Mouse (Mus musculus) forebrain, embryonic 10.5 days (tissue): ENCODE measurements at regions not wholly inside any gene's neighbourhood (a gene's known extent, or its start where the extent isn't known, plus 50 kb on each side); places are given as distances from the start of the nearest gene placed in this dataset.
A peak's percentile ranks its signal among the peaks of the same experiment; 100 is the strongest.

ENCODE experiments used
- DNase-seq: peaks from one replicate; pipeline ENCODE4 v3.0.0-alpha.2; 2017; ENCODE audit warnings: low spot score; ENCODE audit errors: extremely low spot score
- H3K27ac ChIP-seq: fragments of 300-500 bp; sonication (generic); 2 replicates; pipeline ENCODE4 v1.5.1; 2016; ENCODE audit warnings: mild to moderate bottlenecking
- H3K27me3 ChIP-seq: fragments of 300-500 bp; sonication (generic); 2 replicates; pipeline ENCODE4 v1.6.1; 2016; ENCODE audit warnings: mild to moderate bottlenecking; ENCODE audit not compliant: poor library complexity, severe bottlenecking
- H3K36me3 ChIP-seq: fragments of 300-500 bp; sonication (generic); replicated peaks from 2 replicates; pipeline ENCODE4 v1.6.1; 2016; ENCODE audit warnings: mild to moderate bottlenecking, moderate library complexity
- H3K4me1 ChIP-seq: fragments of 300-500 bp; sonication (generic); 2 replicates; pipeline ENCODE4 v1.6.1; 2016
- H3K4me3 ChIP-seq: fragments of 300-500 bp; sonication (generic); 2 replicates; pipeline ENCODE4 v1.5.1; 2016; ENCODE audit warnings: mild to moderate bottlenecking, moderate library complexity
- H3K9me3 ChIP-seq: fragments of 300-500 bp; sonication (generic); 2 replicates; pipeline ENCODE4 v1.6.1; 2016; ENCODE audit warnings: mild to moderate bottlenecking, moderate library complexity
- whole genome bisulfite sequencing: fragments of 180-500 bp; shearing (Covaris S2); methylation state at CpG from one replicate; pipeline ENCODE4 v1.1.7; 2016; 5-methylcytosine and 5-hydroxymethylcytosine counted together

GRCm38 (mm10) chr16:29844706-29845596, 219.2 kb upstream of the Hes1 start:
- H3K36me3 ChIP-seq = no peaks in the 10 kb centered on the region
- WGBS = 18% methylated on average over 12 of the region's 12 CpGs
- no peaks in the 10 kb centered on the region for H3K9me3 ChIP-seq
- H3K27me3 ChIP-seq = peaks cover 79% of the 10 kb centered on the region
- DNase-seq = no peak
- no peak overlapping the region for H3K4me3 ChIP-seq
- peaks cover 39% of the 10 kb centered on the region for H3K4me1 ChIP-seq
- H3K27ac ChIP-seq = peak overlapping the region; percentile 32

DNA sequence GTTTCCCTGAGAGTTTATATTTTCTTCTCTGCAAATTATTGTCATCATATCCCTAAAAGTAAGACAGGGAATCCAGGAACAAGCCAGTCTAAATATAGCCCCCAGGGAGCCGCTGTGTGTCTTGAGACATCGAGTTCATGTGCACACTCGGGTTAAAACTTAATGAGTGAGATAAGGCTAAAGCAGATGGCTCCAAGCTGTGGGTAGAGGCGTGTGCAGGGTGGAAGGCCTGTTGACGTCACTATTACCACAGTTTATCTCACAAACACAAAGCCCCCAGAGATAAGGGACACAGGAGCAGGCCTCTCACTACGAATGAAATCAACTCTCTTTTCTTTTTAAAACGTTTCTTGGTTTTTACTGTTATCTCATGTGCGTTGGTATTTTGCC, 218.6 kb upstream of the Hes1 start:
- no peak for DNase-seq
- WGBS = 53% methylated on average over 8 of the region's 8 CpGs
- H3K27ac ChIP-seq = 0 out of 2 replicates have a peak overlapping the region, but pooled peaks have one; percentile 32
- no peak overlapping the region for H3K4me3 ChIP-seq
- no peaks in the 10 kb centered on the region for H3K9me3 ChIP-seq
- H3K36me3 ChIP-seq = no peaks in the 10 kb centered on the region
- H3K4me1 ChIP-seq = peaks cover 39% of the 10 kb centered on the region
- peaks cover 73% of the 10 kb centered on the region for H3K27me3 ChIP-seq

DNA sequence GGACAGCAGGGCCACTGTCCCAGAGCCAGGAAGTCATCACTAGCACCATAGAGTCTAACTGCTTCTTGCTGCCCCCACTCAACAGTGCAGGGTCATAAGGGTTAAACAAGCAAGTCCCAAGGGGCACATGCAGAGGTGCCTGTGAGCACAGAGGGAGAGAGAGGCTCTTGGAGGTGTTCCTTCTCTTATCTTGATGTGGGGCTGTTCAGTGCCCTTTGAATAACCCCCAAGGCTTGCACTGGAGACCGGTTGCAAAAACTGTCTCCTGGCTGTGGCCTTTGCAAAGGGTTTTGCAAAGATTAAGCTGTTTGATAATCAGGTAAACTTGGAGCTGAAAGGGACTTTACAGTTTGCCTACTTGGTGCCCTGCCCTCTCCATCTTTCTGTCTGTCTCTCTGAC, 217.1 kb upstream of the Hes1 start:
- Histone ChIP-seq H3K27me3 (peaks cover 64% of the 10 kb centered on the region), H3K36me3 (no peaks in the 10 kb centered on the region), H3K4me1 (peaks cover 49% of the 10 kb centered on the region), H3K27ac (no peak overlapping the region), H3K9me3 (no peaks in the 10 kb centered on the region), H3K4me3 (no peak overlapping the region)
- no peak for DNase-seq
- WGBS = 45% methylated on average over 1 of the region's 1 CpGs

DNA sequence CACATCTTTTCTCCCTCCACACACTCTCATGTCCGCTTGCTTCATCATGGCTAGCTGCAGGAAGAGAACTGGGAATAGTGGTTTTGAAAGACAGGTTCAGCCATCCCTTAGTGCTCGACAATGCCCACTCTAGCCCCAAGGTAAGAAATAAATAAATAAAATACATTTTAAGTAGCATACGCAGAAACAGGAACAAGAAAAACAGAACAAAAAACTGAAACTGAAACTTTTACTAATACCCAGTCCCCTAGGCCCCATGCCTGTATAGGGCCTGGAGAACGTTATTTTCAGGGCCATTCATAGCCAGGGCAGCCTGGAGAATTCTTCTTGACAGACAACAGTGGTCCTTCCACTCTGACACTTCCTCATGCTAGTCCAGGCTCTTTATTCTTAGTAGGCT, 216.4 kb upstream of the Hes1 start:
- Histone ChIP-seq H3K4me3 (no peak overlapping the region), H3K36me3 (no peaks in the 10 kb centered on the region), H3K9me3 (no peaks in the 10 kb centered on the region), H3K4me1 (peaks cover 50% of the 10 kb centered on the region), H3K27ac (no peak overlapping the region), H3K27me3 (peaks cover 64% of the 10 kb centered on the region)
- WGBS = 75% methylated on average over 4 of the region's 4 CpGs
- DNase-seq = no peak

- Histone ChIP-seq H3K27me3 (peaks cover 61% of the 10 kb centered on the region), H3K36me3 (no peaks in the 10 kb centered on the region), H3K4me3 (no peak overlapping the region), H3K4me1 (peaks cover 50% of the 10 kb centered on the region), H3K9me3 (no peaks in the 10 kb centered on the region), H3K27ac (no peak overlapping the region)
- WGBS = 86% methylated on average over 12 of the region's 12 CpGs
- no peak for DNase-seq
These were observed 215.7 kb upstream of the Hes1 start for GRCm38 (mm10) chr16:29848527-29848926.

- H3K4me1 ChIP-seq = peaks cover 43% of the 10 kb centered on the region
- DNase-seq = no peak
- no peak overlapping the region for H3K27ac ChIP-seq
- H3K27me3 ChIP-seq = peaks cover 58% of the 10 kb centered on the region
- WGBS = 79% methylated on average over 7 of the region's 7 CpGs
- H3K36me3 ChIP-seq = no peaks in the 10 kb centered on the region
- no peak overlapping the region for H3K4me3 ChIP-seq
- no peaks in the 10 kb centered on the region for H3K9me3 ChIP-seq
These were observed 214.7 kb upstream of the Hes1 start for GRCm38 (mm10) chr16:29849511-29849910.

- no peak overlapping the region for H3K4me3 ChIP-seq
- H3K27ac ChIP-seq = peak overlapping the region; percentile 36; the same call in 1 of the 2 replicates
- no peak for DNase-seq
- 36% methylated on average over 3 of the region's 3 CpGs for WGBS
- H3K27me3 ChIP-seq = peaks cover 47% of the 10 kb centered on the region
- no peaks in the 10 kb centered on the region for H3K36me3 ChIP-seq
- no peaks in the 10 kb centered on the region for H3K9me3 ChIP-seq
- peaks cover 41% of the 10 kb centered on the region for H3K4me1 ChIP-seq
These were observed 213.6 kb upstream of the Hes1 start for GRCm38 (mm10) chr16:29850616-29851015.

- no peaks in the 10 kb centered on the region for H3K9me3 ChIP-seq
- 56% methylated on average over 9 of the region's 9 CpGs for WGBS
These were observed 212.4 kb upstream of the Hes1 start for GRCm38 (mm10) chr16:29851827-29852226.

GRCm38 (mm10) chr16:29854805-29855565, 209.2 kb upstream of the Hes1 start:
- H3K27ac ChIP-seq = no peak overlapping the region
- no peak overlapping the region for H3K4me3 ChIP-seq
- H3K36me3 ChIP-seq = no peaks in the 10 kb centered on the region
- H3K9me3 ChIP-seq = no peaks in the 10 kb centered on the region
- no peak for DNase-seq
- H3K4me1 ChIP-seq = peaks cover 34% of the 10 kb centered on the region
- peaks cover 64% of the 10 kb centered on the region for H3K27me3 ChIP-seq
- 87% methylated on average over 9 of the region's 9 CpGs for WGBS

More at GRCm38 (mm10) chr16:29851827-29852226, 212.4 kb upstream of the Hes1 start:
- no peak overlapping the region for H3K4me3 ChIP-seq
- DNase-seq = no peak
- H3K36me3 ChIP-seq = no peaks in the 10 kb centered on the region
- H3K27me3 ChIP-seq = peaks cover 45% of the 10 kb centered on the region
- H3K4me1 ChIP-seq = peaks cover 39% of the 10 kb centered on the region
- H3K27ac ChIP-seq = no peak overlapping the region; the same call in 1 of the 2 replicates

GRCm38 (mm10) chr16:29856545-29856944, 207.6 kb upstream of the Hes1 start:
- Histone ChIP-seq H3K36me3 (no peaks in the 10 kb centered on the region), H3K9me3 (no peaks in the 10 kb centered on the region), H3K4me3 (no peak overlapping the region), H3K27me3 (peaks cover 79% of the 10 kb centered on the region), H3K27ac (no peak overlapping the region), H3K4me1 (peaks cover 32% of the 10 kb centered on the region)
- 94% methylated on average over 1 of the region's 1 CpGs for WGBS
- no peak for DNase-seq

DNA sequence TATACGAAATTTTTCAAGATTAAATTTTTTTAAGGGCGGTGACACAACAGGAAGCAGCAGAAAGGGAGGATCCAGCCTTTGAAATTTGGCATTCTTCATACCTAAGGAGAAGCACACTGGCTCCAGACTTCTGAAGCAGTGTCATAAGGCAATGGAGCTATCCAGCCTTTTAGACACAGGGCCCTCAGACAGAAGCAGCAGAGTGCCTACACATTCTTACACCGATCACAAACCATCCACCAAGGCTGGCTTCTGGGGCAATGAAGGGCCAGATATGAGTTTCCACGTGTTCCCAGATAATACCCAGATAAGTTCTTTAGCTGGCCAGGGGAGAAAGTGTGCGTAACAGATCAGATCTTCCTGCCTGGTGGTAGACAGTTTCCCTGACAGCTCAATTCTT, 205.5 kb upstream of the Hes1 start:
- H3K36me3 ChIP-seq = no peaks in the 10 kb centered on the region
- H3K27ac ChIP-seq = no peak overlapping the region
- peaks cover 26% of the 10 kb centered on the region for H3K4me1 ChIP-seq
- no peaks in the 10 kb centered on the region for H3K9me3 ChIP-seq
- DNase-seq = no peak
- peaks cover 82% of the 10 kb centered on the region for H3K27me3 ChIP-seq
- WGBS = 88% methylated on average over 5 of the region's 5 CpGs
- H3K4me3 ChIP-seq = no peak overlapping the region

- no peak for DNase-seq
- H3K27me3 ChIP-seq = peaks cover 88% of the 10 kb centered on the region
These were observed 203.9 kb upstream of the Hes1 start for GRCm38 (mm10) chr16:29860306-29860705.

DNA sequence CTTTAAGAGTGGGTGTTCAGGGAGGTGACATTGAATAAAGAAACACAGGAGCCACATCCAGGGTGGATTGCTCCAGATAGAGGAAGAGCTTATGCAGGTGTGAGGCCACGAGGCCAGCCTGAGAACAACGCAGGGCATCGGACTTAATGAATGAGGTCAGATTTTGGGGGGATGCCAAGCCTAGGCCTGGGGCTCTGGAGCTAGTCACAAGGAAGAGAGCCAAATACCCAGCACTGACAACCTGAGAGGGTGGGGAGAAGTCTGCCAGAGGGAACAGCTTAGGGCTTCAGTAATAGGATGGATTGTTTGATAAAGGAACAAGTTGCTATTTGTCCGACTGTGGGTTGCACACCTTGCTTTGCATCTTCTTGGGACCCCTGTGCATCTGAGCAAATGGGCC, 203.1 kb upstream of the Hes1 start:
- WGBS = 31% methylated on average over 4 of the region's 4 CpGs
- peaks cover 17% of the 10 kb centered on the region for H3K4me1 ChIP-seq
- DNase-seq = no peak
- peaks cover 91% of the 10 kb centered on the region for H3K27me3 ChIP-seq
- no peak overlapping the region for H3K27ac ChIP-seq
- no peaks in the 10 kb centered on the region for H3K9me3 ChIP-seq
- no peaks in the 10 kb centered on the region for H3K36me3 ChIP-seq
- no peak overlapping the region for H3K4me3 ChIP-seq

More at GRCm38 (mm10) chr16:29860306-29860705, 203.9 kb upstream of the Hes1 start:
- 8% methylated on average over 6 of the region's 6 CpGs for WGBS
- Histone ChIP-seq H3K27ac (peak overlapping the region; percentile 22; the same call in 1 of the 2 replicates), H3K36me3 (no peaks in the 10 kb centered on the region), H3K9me3 (no peaks in the 10 kb centered on the region), H3K4me1 (peaks cover 20% of the 10 kb centered on the region), H3K4me3 (no peak overlapping the region)
